Mouse (Mus musculus): ENCODE measurements around the gene Aanat.
"Not testable (repeated sequence)": the region's sequence is repeated elsewhere in the genome, so short reads cannot be mapped to it uniquely, and the experiment has no call there.

Aanat gene

DNA sequence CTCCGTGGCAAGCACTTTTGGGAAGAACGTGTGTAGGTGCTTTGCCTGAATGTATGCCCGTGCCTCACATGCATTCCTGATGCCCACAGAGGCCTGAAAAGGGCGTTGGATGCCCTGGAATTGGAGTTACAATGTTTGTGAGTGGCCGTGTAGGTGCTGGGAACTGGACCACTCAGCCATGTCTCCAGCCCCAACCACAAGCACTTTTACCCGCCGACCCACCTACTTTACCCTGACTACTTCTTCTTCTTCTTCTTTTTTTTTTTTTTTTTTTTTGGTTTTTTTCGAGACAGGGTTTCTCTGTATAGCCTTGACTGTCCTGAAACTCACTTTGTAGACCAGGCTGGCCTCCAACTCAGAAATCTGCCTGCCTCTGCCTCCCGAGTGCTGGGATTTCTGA lies 24.9 kb downstream of the Aanat start:
- in situ Hi-C loops (cut with MboI, MseI): not testable (repeated sequence)

DNA sequence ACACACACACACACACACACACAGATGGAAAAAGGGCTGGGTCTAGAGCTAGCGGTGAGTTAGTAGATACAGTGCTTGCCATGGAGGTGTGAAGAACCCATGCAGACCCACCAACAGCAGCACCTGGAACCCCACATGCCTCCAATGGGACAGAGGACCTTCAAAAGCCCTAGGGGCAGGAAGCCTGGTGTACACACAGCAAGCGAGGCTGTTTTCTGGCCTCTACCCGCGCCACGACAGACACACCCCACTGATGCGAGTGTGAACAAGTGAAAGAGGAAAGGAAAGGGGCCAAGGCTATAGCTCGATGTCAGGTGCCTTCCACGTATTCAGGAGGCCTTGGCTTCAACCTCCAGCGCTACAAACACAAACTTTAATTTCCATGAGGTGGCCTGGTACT lies 25.7 kb downstream of the Aanat start:
- in situ Hi-C loops (cut with MboI, MseI): no loop called here

DNA sequence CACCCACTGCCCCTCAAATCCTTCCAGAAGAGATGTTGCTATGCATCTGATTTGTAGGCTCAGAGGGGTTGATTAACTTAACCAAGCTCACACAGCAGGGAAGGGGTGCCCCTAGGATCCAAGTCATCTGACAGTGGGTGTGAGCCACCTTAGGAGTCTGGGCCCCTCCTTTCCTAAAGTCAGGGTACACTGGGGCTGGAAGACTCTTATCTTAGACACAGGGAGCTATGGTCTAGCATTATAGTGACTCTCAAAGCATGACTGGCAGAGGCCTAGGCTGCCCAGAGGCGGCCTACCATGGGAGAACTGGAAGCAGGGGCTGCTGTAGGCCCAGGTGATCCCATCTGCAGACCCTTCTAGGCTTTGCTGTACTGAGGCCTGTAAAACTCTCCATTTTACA lies 26.3 kb downstream of the Aanat start:
- in situ Hi-C loops (cut with MboI, MseI): no loop called here

DNA sequence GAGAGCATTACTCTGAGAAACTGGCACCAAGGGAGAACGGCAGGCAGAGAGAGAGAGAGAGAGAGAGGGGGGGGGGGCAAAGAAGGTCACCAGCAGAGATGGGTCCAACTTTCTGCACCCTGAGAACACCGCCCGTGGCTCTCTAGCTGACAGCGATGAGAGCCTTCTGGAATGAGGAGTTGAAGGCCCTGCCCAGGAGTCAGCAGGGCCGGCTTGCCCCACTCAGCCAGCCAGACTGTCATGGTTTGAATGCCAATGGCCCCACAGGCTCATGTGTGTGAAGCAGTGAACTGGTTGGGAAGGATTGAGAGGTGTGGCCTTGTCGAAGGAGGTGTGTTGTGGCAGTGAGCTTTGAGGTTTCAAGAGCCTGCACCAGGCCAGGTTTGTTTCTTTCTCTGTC lies 27.0 kb downstream of the Aanat start:
- in situ Hi-C loops (cut with MboI, MseI): no loop called here

DNA sequence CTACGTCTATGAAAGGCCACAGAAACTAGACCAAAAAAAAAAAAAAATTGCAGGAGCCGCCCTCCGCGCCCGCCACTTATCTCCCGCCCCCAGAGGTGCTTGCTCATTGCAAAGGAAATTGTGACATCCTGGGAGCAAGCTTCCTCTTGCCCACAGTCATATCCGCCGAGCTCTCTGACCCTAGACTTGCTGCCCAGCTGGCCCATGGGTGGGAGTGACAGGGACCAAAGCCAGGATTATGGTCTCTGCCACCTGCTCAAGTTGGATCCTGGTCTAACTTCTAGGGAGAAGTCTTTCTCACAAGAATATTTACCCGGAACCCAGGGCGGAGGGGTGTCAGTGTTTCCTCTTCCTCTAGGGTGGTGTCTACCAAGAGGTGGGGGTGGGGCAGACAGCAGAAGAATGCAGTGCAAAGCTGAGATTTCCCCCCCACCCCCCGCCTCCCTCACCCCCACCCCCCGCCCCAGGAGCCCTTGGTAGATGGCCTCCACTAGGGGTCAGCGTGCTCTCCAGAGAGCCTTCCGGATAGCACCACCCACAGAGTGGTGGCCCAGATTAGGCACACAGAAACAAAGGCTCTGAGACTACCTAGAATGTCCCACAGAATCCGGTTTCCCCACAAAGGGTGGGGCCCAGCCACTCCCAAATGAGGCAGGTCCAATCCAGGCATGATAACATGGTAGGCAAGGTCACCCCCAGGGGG lies 29.7 kb downstream of the Aanat start:
- in situ Hi-C loops (cut with MboI, MseI): no loop called here

DNA sequence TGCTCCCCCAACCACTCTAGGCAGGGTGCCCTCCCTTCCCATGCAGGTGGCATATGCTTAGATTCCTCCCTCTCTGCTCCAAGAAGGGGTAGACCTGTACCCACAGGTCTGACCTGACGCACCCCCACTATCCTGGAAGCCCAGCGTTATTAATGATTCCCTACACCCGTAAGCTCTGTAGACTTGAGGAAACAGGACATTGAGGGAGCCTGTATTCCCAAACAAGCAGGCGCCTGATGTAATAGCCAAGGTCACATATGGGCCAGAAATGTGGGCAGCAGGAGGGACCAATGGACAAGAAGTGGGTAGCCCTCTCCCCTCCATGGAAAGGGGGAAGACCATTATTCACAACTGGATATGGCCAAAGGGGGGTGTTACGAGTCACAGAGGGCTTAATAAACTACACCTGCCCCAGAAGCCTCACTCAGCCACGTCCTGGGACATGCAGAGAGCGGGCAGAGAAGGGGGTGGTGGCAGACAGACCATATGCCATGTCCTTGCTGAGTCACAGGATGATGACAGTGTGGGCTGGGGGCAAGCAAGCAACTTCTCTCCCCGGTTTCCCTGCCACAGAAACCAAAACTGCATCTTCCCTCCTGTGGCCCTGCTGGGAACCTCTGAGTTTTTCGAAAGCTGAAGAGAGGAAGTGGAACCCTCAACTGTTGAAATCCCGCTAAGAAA lies 30.3 kb downstream of the Aanat start:
- in situ Hi-C loops (cut with MboI, MseI): no loop called here

DNA sequence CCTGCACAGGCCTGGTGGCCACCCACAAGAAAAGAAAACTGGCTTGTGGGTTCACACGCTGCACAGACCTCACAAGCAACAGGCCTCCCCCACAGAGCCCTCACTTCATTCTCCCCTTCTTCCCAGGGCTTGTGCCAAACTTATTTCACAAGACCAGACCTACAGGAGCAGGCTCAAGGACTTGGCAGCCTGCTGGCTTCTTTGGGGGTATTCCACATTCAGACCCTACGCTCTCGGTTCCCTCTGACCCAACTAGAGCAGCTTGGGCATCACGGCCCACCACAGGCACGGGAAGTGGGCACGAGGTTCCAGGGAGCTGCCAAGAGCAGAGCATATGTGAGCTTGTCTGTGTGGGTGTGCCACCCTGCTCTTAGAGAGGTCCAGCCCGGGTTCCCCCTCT lies 31.4 kb downstream of the Aanat start:
- in situ Hi-C loops (cut with MboI, MseI): no loop called here

DNA sequence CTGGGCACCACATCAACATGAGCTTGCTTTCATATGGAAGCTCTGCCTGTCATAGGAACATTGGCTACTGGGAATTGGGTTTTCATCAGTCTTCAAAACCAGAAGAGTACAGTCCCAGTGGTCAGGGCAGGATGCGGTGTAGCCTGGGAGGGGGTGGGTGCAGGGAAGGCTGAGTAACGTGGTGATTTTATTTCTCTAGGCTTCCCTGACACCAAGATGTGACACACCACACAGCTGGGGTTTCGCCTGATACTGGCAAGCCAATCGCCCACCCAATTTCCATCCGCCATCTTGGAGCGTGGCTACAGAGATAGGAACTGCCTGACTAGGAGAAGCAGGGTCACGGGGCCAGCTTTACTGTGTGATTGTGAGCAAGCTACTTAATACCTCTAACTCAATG lies 32.4 kb downstream of the Aanat start:
- in situ Hi-C loops (cut with MboI, MseI): no loop called here

DNA sequence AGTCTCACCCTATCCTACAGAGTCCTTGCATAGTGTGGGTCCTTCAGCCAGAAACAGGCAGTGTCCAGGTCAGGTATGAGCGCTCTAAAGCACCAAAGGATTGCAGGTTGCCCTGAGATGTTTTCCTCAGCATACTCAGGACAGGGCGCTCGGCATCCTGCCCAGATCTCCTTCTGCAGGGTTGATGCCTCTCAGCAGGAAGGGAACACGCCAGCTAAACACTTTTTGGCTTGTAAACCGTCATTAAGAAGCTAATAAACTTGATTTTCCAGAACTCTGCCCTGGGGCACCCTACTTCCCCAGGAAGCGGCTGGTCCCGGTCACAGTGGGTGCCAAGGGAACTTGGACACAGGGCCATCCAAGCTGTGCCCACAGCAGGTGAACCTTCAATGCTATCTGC lies 32.9 kb downstream of the Aanat start:
- in situ Hi-C loops (cut with MboI, MseI): no loop called here

DNA sequence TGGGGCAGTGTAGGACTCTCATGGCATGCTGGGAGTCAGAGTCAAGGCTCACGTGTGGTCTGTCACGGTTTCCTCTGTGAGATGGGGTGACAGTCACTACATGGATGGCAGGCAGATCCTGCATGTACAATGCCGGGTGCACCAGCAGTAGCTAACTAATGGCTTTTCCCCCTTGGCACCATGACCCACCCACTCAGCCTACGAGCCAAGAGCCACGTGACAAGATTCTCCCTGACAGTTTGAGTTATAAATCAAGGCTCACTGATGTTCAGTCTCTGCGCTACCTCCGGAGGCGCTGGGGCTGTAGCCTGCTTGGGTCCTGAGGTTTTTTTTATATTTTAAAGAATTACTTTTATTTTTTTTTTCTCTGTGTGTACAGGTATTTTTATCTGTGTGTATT lies 33.3 kb downstream of the Aanat start:
- in situ Hi-C loops (cut with MboI, MseI): no loop called here

DNA sequence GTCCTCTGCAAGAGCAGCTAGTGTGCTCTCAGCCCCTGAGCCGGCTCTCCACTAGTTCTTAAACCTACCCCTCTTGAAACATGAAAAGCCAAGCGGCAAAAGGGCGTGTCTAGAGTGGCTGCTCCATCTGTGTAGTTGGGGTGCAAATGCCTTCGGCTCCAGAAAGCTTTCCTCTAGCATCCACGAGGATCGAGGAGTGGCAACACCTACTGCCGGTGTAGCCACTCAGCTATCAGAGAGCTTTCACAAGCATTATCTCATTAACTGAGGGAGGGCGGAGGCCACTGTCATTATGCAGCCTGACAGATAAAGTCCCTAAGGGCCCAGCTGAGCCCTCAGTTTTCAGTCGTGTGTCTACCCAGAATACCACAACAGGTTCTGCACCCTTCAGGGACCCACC lies 33.8 kb downstream of the Aanat start:
- in situ Hi-C loops (cut with MboI, MseI): no loop called here

DNA sequence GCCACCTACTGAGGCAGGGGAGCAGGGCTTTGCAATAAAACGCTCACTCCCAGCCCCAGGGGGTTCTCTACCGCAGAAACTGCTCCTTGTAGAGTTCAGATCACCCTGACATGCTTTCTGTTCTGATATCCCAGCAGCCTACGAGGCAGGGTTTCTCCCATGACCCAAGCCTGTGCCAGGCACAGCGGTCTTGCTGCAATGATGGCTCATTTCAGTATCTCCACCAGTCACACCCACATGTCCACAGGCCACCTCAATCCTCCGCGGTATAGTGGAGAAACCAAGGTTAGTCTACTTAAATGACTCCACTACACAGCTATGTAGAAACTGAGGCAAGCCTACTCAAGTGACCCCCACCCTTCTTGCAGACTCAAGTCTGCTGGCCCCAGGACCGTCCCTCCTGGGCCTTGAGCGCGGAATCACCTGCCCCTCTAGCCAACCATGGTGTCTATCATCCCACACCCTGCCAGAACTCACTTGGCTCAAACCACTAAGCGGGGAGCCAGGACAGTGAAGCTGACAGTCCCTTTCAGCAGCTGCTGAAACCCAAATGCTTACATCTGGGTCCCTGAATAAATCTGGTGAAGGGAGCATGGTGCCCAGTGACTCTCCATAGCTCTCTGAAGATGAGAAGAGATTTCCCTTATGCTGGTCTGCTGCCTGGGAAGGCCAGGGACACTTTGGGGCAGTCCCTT lies 34.5 kb downstream of the Aanat start:
- in situ Hi-C loops (cut with MboI, MseI): no loop called here

DNA sequence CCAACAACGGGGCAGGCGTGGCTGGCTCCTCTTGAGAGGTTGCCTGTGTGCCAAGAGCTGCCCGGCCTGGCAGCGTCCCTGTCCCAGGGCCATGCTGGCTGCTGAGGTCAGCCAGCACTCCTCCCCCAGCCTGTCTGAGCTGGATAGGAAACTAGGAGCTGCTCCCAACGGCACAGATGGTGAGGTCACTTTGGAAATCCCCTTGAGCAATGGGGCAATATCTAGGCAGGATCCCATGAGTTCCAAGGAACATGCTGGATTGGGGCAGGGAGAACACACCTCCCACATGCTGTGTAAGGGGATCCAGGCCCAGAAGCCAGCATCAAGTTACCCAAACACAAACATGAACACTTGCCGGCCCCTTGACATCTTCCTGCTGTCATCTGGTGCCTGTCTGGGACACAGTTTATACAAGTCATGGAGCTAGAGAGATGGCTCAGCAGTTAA lies 35.0 kb downstream of the Aanat start:
- in situ Hi-C loops (cut with MboI, MseI): no loop called here

DNA sequence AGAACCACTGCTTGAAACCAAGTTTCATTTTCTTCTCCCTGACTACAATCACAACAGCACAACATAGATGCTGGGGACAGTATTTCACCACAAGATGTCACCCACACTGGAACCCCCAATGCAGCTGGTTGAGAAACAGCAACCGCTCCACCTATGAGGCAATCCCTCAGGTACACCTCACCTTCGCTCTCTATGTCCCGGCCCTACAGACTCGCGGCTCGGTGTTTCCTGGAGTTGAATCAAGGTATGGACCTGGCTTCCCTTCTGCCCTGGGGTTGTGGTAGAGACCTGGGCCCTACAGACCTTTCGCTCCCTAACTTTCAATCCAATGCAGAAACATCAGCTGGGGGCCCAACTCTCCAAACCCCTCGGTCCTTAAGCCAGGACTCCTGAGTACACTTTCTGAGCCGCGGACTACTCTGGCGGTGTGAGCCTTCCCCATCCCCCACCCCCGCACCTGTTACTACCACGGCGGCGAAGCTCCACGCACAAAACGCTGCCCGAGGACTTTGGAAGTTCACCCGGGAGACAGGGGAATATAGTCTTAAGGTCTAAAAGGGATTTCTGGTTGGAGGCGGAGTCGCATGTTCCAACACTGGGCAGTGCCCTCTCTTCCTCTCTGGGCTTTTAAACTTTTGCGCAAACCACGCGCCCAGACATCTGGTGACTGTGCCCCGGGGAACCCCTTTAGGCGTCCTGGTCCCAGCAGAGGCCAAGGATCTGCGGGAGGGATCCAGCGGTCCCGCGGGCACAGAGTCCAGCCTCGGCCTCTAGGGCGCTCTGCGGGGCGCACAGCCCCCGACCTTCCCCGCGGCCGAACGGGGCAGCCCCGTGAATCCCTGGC lies 37.3 kb downstream of the Aanat start:
- in situ Hi-C loops (cut with MboI, MseI): no loop called here

DNA sequence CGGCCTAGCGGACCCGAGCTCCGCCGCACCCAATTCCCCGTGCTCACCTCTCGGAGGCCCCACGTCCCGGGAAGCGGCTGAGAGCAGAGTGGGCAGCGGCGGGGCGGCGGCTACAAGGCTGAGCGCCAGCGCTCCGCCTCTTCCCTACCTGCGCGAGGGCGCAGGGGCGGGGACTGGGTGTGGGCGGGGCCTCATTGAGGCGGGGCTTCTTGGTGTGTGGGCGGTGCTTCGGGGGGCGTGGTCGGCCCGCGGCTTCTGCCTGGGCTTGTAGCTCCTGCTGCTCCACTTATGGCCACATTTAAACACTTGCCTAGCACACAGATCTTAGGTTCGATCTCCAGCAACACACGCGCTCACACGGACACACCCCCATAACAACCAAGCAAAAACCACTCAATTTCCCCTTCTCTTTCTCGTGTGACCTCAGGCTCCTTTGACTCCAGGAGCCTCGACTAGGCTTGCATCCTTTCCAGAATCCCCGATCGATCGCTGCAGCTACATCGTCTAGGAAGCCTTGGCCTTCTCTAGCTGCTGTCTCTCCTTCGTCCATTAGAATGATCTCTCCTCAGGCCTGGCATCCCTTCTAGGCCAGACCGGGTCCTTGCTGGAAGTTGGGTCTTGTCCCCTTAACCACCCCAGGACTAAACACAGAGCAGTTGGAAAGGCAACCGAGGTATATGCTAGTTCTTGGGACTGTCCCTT lies 38.0 kb downstream of the Aanat start:
- in situ Hi-C loops (cut with MboI, MseI): no loop called here

DNA sequence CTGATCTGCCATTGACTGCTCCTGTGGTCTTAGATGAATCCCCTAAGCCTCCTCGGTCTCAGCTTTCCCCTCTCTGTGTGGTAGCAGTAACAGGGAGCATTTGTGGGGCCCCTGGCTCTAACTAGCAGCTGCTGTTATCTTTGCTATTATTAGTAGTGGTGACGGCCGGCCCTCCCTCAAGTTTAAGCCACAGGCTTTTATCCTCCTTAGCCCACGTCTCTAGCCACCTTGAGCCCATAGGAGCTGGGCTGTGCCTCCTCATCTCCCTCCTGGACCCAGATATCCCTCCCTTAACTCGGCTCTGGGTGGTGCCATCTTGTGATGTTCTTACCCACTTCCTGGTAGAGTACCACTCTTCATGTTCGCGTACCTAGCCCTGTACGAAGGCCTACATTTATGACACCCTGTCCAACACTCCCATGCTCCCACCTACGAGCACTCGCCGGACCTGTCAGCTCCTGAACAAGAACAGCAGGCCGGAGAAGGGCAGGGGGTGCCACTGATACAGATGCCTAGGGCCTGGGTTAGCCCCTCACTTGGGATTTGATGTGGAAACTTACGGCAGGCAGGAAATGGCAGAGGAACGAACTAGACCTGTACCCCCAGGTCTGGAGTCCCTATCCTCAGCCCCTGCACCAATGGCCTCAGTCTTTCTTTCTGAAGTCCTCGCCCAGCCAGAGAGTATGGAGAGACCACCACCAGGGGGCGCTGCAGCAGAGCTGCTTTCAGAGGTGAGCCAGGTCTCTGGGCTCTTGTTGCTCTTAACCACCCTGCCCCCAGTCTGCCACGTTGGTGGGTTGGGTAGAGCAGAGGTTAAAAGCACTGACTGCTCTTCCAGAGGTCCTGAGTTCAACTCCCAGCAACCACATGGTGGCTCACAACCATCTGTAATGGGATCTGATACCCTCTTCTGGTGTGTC lies 39.1 kb downstream of the Aanat start:
- in situ Hi-C loops (cut with MboI, MseI): no loop called here

DNA sequence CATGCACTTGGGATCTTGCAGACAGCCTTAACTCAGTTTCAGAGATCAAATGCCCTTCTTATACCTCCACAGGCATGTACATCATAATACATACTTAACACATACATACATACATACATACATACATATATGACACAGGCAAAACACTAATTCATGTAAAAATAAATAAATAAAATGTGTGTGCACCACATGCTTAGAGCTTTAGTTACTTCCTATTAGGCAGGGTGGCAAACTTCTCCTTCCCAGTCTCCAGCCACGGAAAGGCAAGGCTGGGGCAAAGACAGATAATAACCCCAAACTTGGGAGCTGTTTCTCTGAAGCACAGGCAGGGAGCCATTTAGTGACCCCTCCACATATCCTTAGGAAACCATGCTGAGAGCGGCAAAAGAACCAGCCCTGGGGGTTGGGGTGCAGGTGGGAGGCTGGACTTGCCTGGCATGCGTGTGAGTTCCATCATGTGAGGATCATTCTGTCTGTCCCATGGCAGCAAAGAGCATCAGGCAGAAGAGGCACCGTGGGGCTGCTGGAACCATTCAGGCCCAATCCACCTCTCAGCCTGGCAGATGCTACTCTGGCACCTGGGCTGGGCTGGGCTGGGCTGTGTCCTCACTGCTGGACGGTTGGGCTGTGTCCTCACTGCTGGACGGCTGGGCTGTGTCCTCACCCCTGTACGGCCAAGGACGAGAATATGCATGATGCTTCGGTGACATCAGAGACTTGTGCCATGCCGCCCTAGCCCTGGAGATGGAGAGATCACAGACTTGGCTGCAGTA lies 40.3 kb downstream of the Aanat start, which contains the start of gene Rhbdf2:
Gene Rhbdf2, minus strand, starts transcription at position 721 of the 773 bp plus-strand sequence.
- in situ Hi-C loops (cut with MboI, MseI): no loop called here

DNA sequence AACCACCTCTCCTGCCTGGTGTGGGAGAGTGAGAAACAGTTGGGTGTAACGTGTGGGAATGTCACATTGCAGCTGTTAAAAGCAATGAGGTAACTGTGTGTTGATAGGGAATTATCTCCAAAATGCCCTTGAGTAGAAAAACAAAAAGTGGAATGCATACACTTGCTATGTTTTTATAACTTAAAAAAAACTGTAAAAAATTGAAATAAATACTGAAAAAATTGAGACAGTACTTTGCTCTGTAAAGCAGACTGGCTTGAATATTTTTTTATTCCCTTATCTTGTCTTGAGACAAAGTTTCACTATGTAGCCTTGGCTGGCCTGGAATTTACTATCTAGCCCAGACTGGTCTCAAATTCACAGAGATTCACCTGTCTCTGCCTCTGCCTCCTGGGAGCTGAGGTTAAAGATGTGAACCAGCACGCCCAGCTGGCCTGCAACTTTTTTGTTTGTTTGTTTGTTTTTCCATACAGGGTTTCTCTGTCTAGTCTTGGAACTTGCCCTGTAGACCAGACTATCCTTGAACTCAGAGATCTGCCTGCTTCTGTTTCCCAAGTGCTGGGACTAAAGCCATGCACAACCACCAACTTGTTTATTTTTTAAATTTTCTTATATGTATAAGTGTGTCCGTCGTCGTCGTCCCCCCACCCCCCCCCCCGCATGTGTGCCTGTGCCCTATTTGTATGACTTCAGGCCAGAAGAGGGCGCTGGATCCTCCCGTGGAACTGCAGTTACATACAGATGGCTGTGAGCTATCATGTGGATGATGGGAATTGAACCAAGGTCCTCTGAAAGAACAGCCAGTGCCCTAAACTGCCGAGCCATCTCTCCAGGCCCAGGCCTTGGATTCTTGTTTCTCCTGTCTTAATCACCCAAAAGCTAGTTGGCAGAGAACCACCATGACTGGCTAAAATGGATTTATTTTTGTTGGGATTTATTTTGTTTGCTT lies 41.1 kb downstream of the Aanat start:
- in situ Hi-C loops (cut with MboI, MseI): no loop called here

Measured in regulatory T cell (primary cell).